Mouse (Mus musculus): ENCODE results near the gene Paqr7. TPM values are rescaled to one million over a fixed set of nuclear protein-coding genes. Genes with fewer than 3 reads are reported as not detected.

Paqr7 gene
- polyA plus RNA-seq, 1 experiment from 2014 or later: 19.1 TPM

DNA sequence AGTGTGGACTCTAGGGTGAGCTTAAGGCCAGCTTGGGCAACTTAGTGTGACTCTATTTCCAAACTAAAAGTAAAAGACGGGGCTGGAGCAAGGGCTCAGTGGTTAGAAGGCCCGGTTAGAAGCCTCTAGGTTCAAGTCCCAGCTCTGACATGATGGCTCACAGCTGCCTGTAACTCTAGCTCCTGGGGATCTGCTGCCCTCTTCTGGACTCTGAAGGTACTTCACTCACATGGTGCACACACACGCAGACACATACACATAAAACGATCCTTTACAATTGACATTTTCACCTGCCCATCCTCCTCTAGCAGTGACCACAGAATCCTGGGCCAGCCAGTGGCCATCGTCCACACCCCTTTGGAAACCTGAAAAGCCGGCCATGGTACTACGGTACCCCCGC, 53.4 kb downstream of the Paqr7 start:
- H3K4me3 ChIP-seq (ENCODE audit: inconsistent target): no peak overlapping the region
- WGBS (ENCODE audit: missing documents): 96% methylated on average over 8 of the region's 8 CpGs

DNA sequence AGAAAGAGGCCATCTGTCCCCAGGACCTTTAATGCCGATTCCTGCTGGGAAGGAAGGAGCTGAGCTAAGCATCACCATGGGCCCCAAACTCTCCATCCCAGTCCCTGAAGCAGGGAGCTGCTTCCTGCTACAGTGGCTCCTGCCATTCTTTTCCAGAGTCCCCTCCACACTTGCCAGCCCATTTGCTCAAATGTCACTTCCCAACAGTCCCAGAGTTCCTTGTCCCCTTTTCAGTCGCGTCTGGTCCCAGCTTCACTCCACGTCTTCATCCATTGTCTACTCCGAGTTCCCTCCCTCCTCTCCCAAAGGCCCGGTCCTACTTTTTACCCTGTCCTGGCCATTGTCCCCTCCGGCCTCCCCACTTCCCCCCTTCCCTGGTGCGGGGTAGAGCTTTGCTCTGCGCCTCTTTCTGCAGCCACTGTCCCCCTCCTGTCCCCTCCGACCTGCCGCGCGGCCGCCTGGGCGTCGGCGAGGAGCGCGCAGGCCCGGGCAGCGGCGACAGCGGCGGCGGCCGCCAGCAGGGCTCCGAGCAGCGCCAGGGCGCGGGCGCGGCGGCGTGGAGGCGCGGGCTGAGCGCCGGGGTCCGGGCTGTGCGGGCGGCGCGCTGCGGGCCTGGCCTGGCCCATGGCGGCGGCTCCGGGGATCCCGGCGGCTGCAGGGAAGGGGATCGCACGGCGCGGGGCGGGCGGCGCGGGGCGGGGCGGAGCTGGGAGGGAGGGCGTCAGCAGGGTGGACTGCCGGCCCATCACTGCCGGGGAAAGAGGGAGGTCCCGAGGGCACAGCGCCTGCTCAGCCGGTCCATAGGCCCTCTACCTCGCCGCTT, 55.2 kb downstream of the Paqr7 start, which contains the start of gene Selenon:
TSS of gene Selenon (minus strand) at position 673 of the 823 bp plus-strand sequence.
- Histone ChIP-seq H3K79me2 (ENCODE audit: inconsistent target) (peaks cover 8% of the 10 kb centered on the region; the same call in 1 of the 2 replicates), H3K4me3 (ENCODE audit: inconsistent target) (peak within 1 kb of the TSS; percentile 54), H3K27ac (no peak within 1 kb of the TSS), H3K36me3 (ENCODE audit: inconsistent target) (no peaks in the 10 kb centered on the region)
- WGBS (ENCODE audit: missing documents): 3% methylated on average over 54 of the region's 67 CpGs

More for the DNA sequence above, 53.4 kb downstream of the Paqr7 start:
- H3K27ac ChIP-seq: no peak overlapping the region
- peaks cover 8% of the 10 kb centered on the region; the same call in 1 of the 2 replicates for H3K79me2 ChIP-seq (ENCODE audit: inconsistent target)
- H3K36me3 ChIP-seq (ENCODE audit: inconsistent target): no peaks in the 10 kb centered on the region; the same call in 1 of the 2 replicates

DNA sequence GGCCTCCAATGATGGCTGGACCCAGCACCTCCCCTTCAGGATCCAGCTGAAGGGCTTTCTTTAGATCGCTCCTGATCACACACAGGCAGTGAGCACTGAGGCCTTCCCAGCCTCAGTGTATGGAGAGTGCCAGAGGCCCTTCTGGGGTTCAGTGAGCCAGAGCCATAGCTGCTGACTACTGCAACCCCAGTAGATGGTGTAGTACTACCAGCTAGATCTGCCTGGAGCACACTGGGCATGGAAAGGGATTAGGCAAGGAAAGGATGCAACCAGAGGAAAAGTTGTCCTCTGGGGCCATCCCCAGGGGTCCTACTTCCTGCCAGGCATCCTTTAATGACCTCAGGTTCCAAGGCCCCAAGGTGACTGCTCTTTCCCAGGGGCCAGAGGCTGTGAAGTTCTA, 57.1 kb downstream of the Paqr7 start:
- H3K79me2 ChIP-seq (ENCODE audit: inconsistent target): peaks cover 8% of the 10 kb centered on the region; the same call in 1 of the 2 replicates
- WGBS (ENCODE audit: missing documents): 100% methylated on average over 1 of the region's 1 CpGs
- no peak overlapping the region for H3K27ac ChIP-seq
- H3K4me3 ChIP-seq (ENCODE audit: inconsistent target): no peak overlapping the region
- no peaks in the 10 kb centered on the region for H3K36me3 ChIP-seq (ENCODE audit: inconsistent target)

DNA sequence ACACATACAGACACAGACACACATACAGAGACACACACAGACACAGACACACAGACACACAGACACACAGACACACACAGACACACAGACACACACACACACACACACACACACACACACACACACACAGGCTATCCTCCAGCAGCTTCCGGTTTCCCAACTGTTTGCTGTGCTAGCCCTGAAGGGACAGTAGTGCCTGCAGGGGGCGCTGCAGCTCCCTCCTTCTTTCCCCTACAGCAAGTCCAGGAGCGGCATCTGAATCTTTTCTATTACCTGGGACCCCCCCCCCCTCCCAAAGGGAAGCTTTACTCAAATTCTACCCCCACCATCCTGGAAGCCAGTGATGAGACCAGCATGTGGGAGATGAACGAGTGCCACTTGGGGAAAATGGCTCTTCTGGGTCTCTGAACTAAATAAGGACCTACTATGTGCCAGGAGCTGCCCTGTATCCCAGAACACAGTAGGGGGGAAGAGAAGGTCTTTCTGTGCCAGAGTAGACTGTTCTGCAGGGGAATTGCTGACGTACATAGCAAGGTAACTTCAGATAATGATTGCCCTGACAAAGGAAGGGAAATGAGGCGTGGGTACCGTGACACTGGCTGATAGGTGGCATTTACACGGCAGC, 59.6 kb downstream of the Paqr7 start:
- Histone ChIP-seq H3K4me3 (ENCODE audit: inconsistent target) (no peak overlapping the region), H3K36me3 (ENCODE audit: inconsistent target) (no peaks in the 10 kb centered on the region), H3K79me2 (ENCODE audit: inconsistent target) (peaks cover 4% of the 10 kb centered on the region; the same call in 1 of the 2 replicates), H3K27ac (no peak overlapping the region)
- WGBS (ENCODE audit: missing documents): 77% methylated on average over 8 of the region's 8 CpGs

DNA sequence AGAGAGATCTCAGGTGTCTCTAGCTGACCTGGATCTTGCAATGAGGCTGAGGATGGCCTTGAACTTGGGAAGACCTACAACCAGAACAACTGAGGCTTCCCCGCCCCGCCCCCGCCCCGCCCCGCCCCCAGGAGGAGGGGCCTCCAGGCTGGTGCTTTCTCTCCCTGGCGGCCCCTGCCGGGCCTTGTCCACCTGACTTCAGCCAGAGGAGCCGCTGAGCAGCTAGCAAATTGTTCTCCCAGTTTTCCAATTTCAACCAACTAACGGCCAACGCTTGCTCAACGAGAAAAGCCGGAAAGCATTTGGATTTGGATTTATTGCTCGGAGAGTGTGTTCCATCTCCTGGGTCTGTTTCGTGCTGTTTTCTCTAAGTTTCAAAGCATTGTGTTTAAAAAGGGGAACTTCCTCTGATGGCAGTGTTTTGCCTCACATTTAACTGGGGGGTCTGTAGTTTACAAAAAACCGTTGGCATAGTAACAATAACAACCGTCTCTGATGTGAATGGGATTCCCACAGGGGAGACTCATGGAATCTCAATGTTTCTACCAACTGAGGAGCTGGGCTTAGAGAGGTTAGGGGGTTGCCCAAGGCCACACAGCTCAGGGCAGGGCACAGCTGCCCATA, 61.2 kb downstream of the Paqr7 start:
- H3K4me3 ChIP-seq (ENCODE audit: inconsistent target): no peak overlapping the region
- no peaks in the 10 kb centered on the region for H3K79me2 ChIP-seq (ENCODE audit: inconsistent target)
- H3K36me3 ChIP-seq (ENCODE audit: inconsistent target): peaks cover 9% of the 10 kb centered on the region; the same call in 1 of the 2 replicates
- no peak overlapping the region for H3K27ac ChIP-seq
- 8% methylated on average over 15 of the region's 16 CpGs for WGBS (ENCODE audit: missing documents)

DNA sequence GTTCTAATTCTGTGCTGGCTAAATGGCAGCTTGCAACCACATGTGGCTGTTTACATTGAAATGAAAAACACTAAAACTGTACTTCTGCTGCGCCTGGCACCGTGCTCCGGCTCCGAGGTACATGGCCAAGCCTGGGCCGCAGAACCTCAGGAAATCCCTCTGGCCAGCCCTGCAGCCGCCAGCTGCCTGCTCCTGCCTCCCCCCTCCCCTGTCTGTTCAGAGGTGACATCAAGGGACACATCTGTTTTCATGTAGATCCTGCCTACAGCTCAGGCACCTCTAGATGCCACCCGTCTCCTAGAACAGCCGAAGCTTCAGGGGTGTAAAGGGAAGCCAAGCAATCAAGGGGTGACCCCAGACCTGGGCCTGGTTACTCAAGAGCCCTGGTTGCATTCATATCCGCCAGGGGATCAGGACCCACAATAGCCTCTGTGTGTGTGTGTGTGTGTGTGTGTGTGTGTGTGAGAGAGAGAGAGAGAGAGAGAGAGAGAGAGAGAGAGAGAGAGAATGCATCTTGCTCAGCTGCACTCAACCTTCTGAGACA, 62.1 kb downstream of the Paqr7 start:
- WGBS (ENCODE audit: missing documents): 55% methylated on average over 9 of the region's 9 CpGs
- Histone ChIP-seq H3K4me3 (ENCODE audit: inconsistent target) (no peak overlapping the region), H3K27ac (no peak overlapping the region), H3K36me3 (ENCODE audit: inconsistent target) (peaks cover 17% of the 10 kb centered on the region; the same call in 1 of the 2 replicates), H3K79me2 (ENCODE audit: inconsistent target) (no peaks in the 10 kb centered on the region)

DNA sequence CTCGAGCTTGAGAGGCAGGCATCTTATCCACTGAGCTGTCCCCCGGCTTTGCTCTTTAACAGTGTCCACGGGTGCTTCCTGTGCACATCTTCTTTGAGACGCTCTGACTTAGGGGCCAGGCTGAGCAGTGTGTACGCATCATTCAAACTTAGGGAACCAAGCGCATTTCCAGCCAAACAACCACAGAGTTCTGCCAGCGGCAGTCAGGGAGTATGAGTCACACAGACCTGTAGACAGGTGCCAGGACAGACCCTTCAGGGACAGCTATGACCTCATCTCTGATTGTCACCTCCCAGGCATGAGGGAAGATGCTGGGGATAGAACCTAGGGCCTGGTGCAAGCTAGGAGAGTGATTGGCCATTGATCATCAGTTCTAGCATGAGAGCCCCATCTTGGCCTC, 62.7 kb downstream of the Paqr7 start:
- peaks cover 22% of the 10 kb centered on the region for H3K36me3 ChIP-seq (ENCODE audit: inconsistent target)
- WGBS (ENCODE audit: missing documents): 54% methylated on average over 7 of the region's 7 CpGs
- no peak overlapping the region for H3K27ac ChIP-seq
- H3K4me3 ChIP-seq (ENCODE audit: inconsistent target): no peak overlapping the region
- H3K79me2 ChIP-seq (ENCODE audit: inconsistent target): no peaks in the 10 kb centered on the region

Other genes starting within 250 kb of the Paqr7 start
- not detected in 3 replicates for gene Gm30191, start 249.8 kb upstream of the Paqr7 start, polyA plus RNA-seq (2018)
- not detected in 3 replicates for gene Grrp1, start 242.6 kb upstream of the Paqr7 start, polyA plus RNA-seq (2018)
- 8.8 to 8.9 TPM (median 8.9 TPM) in 3 replicates for gene Pdik1l, start 208.8 kb upstream of the Paqr7 start, polyA plus RNA-seq (2018)
- not detected in 3 replicates for gene Trim63, start 181.6 kb upstream of the Paqr7 start, polyA plus RNA-seq (2018)
- not detected in 3 replicates for gene Slc30a2, start 153.5 kb upstream of the Paqr7 start, polyA plus RNA-seq (2018)
- 0.03 TPM in 1 of 3 replicates, not detected in the others for gene Extl1, start 112.8 kb upstream of the Paqr7 start, polyA plus RNA-seq (2018)
- gene Pafah2, start 100.4 kb upstream of the Paqr7 start, polyA plus RNA-seq (2018): 5.0 to 14.1 TPM (median 9.5 TPM) in 3 replicates
- gene Stmn1, start 28.4 kb upstream of the Paqr7 start, polyA plus RNA-seq (2018): 41.9 to 100 TPM (median 93.4 TPM) in 3 replicates
- 0.18 to 6.2 TPM (median 1.8 TPM) in 3 replicates for gene Aunip, start 14.3 kb downstream of the Paqr7 start, polyA plus RNA-seq (2018)
- 45.6 to 78.8 TPM (median 65.1 TPM) in 3 replicates for gene Mtfr1l, start 38.7 kb downstream of the Paqr7 start, polyA plus RNA-seq (2018)
- 33.9 to 45.7 TPM (median 42.5 TPM) in 3 replicates for gene Selenon, start 55.5 kb downstream of the Paqr7 start, polyA plus RNA-seq (2018)
- 82.3 to 124 TPM (median 103 TPM) in 3 replicates for gene Man1c1, start 207.6 kb downstream of the Paqr7 start, polyA plus RNA-seq (2018)